Mouse (Mus musculus): Measurements from ENCODE around the gene Vmn1r117.
"Not testable (repeated sequence)": the region's sequence is repeated elsewhere in the genome, so short reads cannot be mapped to it uniquely, and the experiment has no call there.

The Vmn1r117 gene

DNA sequence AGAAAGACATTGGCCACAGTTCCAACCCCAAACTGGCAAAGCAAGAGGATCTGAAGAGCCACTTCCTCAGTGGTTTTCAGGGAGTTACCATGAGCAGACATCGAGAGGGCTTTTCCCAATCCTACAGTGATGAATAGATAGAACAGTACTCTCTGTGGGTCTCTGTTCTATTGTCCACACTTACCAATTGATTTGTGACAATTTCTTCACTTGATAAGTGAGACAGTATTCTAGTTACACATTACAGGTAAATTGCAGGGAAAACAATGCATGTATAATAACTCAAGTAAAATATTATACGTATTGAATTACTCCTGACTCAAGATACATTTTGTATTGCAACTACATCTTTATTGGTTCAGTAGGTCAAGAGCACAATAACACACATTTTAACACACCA, at the start of gene Vmn1r117:
TSS of gene Vmn1r117 (minus strand) at position 101 of the 400 bp plus-strand sequence.
- not testable (repeated sequence) for DNase-seq (ENCODE audit: low spot score in 2 of 2)

- not testable (repeated sequence) for DNase-seq (ENCODE audit: low spot score in 2 of 2)
These were observed 28.3 kb upstream of the Vmn1r117 start, which contains the start of gene Vmn1r118 for GRCm38 (mm10) chr7:20912247-20912646. TSS of gene Vmn1r118 (minus strand) at chr7:20912347.

DNA sequence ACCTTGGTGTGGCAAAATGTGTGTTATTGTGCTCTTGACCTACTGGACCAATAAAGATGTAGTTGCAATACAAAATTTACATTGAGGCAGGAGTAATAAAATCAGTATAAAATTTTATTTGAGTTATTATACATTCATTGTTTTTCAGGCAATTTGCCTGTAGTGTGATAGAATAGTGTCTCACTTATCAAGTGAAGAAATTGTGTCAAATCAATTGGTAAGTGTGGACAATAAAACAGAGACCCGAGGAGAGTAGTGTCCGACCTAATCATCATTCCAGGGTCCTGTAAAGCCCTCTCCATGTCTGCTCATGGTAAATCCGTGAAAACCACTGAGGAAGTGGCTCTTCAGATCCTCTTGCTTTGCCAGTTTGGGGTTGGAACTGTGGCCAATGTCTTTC, 12.0 kb downstream of the Vmn1r117 start, which contains the start of gene Vmn1r116:
TSS of gene Vmn1r116 (plus strand) at position 301 of the 400 bp plus-strand sequence.
- not testable (repeated sequence) for DNase-seq (ENCODE audit: low spot score in 2 of 2)

DNA sequence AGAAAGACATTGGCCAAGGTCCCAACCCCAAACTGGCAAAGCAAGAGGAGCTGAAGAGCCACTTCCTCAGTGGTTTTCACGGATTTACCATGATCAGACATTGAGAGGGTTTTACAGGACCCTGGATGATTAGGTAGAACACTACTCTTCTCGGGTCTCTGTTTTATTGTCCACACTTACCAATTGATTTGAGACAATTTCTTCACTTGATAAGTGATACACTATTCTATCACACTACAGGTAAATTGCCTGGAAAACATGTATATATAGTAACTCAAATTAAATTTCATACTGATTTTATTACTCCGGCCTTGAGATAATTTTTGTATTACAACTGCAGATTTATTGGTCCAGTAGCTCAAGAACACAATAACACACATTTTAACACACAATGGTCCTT, 39.0 kb downstream of the Vmn1r117 start, which contains the start of gene Vmn1r115:
TSS of gene Vmn1r115 (minus strand) at position 101 of the 400 bp plus-strand sequence.
- not testable (repeated sequence) for DNase-seq (ENCODE audit: low spot score in 2 of 2)

Measured in left cerebral cortex, adult 9 months (tissue).